Mouse (Mus musculus): ENCODE results near the gene Kitl. TPM values are rescaled to one million over a fixed set of nuclear protein-coding genes. Genes with fewer than 3 reads are reported as not detected.

Kitl gene
- polyA plus RNA-seq, 1 experiment from 2014 or later: 17.7 TPM

DNA sequence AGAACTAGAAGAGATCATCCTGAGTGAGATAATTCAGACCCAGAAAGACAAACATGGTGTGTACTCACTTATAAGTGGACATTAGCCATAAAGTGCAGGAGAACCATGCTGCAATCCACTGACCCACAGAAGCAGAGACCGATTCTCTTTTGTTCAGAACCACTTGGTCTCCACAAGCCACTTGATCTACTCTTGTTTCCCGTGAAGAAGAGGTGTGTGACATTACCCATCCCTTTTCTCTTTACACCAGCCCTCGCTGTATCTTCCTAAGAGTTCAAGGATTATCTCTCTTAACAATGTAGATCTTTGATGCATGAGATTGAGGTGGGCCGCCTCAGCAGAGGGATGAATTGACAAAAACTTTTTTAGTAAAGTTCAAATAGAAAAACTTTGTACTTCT is 11.6 kb upstream of the Kitl start:
- no peaks in the 10 kb centered on the region for H3K4me1 ChIP-seq (ENCODE audit: control insufficient read depth, insufficient read depth, low read length)
- H3K4me3 ChIP-seq (ENCODE audit: low read depth, low read length): no peak overlapping the region
- H3K4me2 ChIP-seq (ENCODE audit: low read depth): no peak overlapping the region
- DNase-seq (ENCODE audit: low spot score) (no peak), ATAC-seq (ENCODE audit: insufficient read depth, low FRiP score, low TSS enrichment) (no peak)
- WGBS: 91% methylated on average over 4 of the region's 4 CpGs
- no peak overlapping the region for H3K27ac ChIP-seq (ENCODE audit: low read depth, low read length)
- H3K27me3 ChIP-seq (ENCODE audit: control insufficient read depth, insufficient read depth, low read length): no peaks in the 10 kb centered on the region
- no peaks in the 10 kb centered on the region for H3K36me3 ChIP-seq (ENCODE audit: control insufficient read depth, insufficient read depth, low read length)
- H3K9ac ChIP-seq (ENCODE audit: low read length): no peak overlapping the region
- no peaks in the 10 kb centered on the region for H3K9me3 ChIP-seq (ENCODE audit: control insufficient read depth, low read length)

DNA sequence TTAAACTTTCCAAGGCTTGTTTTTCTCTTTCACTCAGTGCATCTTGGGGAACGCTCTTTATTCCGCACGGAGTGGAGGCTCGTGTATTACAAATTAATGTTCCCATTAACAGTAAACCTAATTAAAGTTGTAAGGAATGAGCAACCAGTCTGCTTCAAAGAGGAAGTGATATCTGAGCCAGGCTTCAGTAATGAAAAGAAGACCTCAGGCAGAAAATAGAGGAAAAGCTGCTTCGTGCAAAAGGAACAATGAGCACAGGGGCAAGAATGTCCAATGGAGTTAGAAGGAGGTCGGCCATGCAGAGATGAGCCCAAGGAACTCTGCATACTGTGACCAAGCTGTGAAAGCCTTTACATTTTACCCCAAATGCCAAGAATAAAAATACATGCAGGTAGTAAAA is 5.7 kb upstream of the Kitl start:
- no peaks in the 10 kb centered on the region for H3K36me3 ChIP-seq (ENCODE audit: control insufficient read depth, insufficient read depth, low read length)
- H3K9me3 ChIP-seq (ENCODE audit: control insufficient read depth, low read length): no peaks in the 10 kb centered on the region
- no peak overlapping the region for H3K27ac ChIP-seq (ENCODE audit: low read depth, low read length)
- no peak for ATAC-seq (ENCODE audit: insufficient read depth, low FRiP score, low TSS enrichment)
- no peaks in the 10 kb centered on the region for H3K4me1 ChIP-seq (ENCODE audit: control insufficient read depth, insufficient read depth, low read length)
- no peak overlapping the region for H3K4me3 ChIP-seq (ENCODE audit: low read depth, low read length)
- DNase-seq (ENCODE audit: low spot score): no peak
- no peak overlapping the region for H3K4me2 ChIP-seq (ENCODE audit: low read depth)
- peaks cover under 1% of the 10 kb centered on the region; the same call in 1 of the 2 replicates for H3K27me3 ChIP-seq (ENCODE audit: control insufficient read depth, insufficient read depth, low read length)
- no peak overlapping the region for H3K9ac ChIP-seq (ENCODE audit: low read length)
- 75% methylated on average over 6 of the region's 6 CpGs for WGBS

DNA sequence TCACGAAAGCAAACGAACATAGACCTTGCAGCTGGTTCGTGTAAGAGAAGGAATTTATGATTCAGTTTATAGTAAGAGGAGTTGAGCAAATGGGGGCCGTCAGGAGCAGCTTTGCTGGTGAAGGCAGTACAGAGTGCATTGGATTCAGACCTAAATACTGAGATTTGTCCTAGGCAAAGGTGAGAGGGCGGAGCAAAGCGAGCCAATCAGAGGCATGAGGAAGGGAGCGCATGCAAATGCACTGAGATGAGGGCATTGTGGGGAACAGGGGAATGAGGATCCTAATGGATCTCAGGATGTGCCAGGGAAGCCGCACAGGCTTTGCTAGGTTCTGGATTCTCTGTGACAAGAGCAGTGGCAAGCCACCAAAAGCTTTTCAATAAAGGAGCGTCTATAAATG is 5.1 kb upstream of the Kitl start:
- DNase-seq (ENCODE audit: low spot score) (no peak), ATAC-seq (ENCODE audit: insufficient read depth, low FRiP score, low TSS enrichment) (no peak)
- no peak overlapping the region for H3K27ac ChIP-seq (ENCODE audit: low read depth, low read length)
- no peaks in the 10 kb centered on the region for H3K36me3 ChIP-seq (ENCODE audit: control insufficient read depth, insufficient read depth, low read length)
- no peaks in the 10 kb centered on the region for H3K9me3 ChIP-seq (ENCODE audit: control insufficient read depth, low read length)
- no peak overlapping the region for H3K9ac ChIP-seq (ENCODE audit: low read length)
- 72% methylated on average over 9 of the region's 9 CpGs for WGBS
- peaks cover 4% of the 10 kb centered on the region; the same call in 1 of the 2 replicates for H3K27me3 ChIP-seq (ENCODE audit: control insufficient read depth, insufficient read depth, low read length)
- H3K4me3 ChIP-seq (ENCODE audit: low read depth, low read length): no peak overlapping the region
- no peak overlapping the region for H3K4me2 ChIP-seq (ENCODE audit: low read depth)
- no peaks in the 10 kb centered on the region for H3K4me1 ChIP-seq (ENCODE audit: control insufficient read depth, insufficient read depth, low read length)

DNA sequence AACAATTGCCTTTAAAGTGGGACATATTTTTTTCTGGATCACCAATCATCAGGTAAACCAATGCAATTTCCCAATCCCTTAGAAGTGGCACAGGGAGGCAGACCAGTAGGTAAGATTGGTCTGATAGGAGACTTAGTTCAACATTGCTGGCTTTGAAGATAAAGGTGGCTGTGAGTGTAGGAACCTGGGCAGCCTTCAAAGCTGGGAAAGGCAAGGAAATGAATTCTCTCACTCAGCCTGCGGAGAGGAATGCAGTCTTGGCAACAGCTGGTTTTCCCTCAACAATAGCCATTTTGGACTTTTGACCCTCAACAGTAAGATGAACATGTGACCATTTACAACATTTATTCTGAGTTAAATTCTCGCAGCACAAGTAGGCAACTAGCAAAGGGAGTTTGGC is 1.3 kb upstream of the Kitl start:
- no peak overlapping the region for H3K9ac ChIP-seq (ENCODE audit: low read length)
- no peak overlapping the region for H3K27ac ChIP-seq (ENCODE audit: low read depth, low read length)
- WGBS: 39% methylated on average over 2 of the region's 2 CpGs
- H3K27me3 ChIP-seq (ENCODE audit: control insufficient read depth, insufficient read depth, low read length): peaks cover 10% of the 10 kb centered on the region
- no peak for DNase-seq (ENCODE audit: low spot score)
- ATAC-seq (ENCODE audit: insufficient read depth, low FRiP score, low TSS enrichment): no peak
- no peaks in the 10 kb centered on the region for H3K36me3 ChIP-seq (ENCODE audit: control insufficient read depth, insufficient read depth, low read length)
- H3K4me3 ChIP-seq (ENCODE audit: low read depth, low read length): no peak overlapping the region
- H3K4me1 ChIP-seq (ENCODE audit: control insufficient read depth, insufficient read depth, low read length): peaks cover 12% of the 10 kb centered on the region
- no peaks in the 10 kb centered on the region for H3K9me3 ChIP-seq (ENCODE audit: control insufficient read depth, low read length)
- no peak overlapping the region for H3K4me2 ChIP-seq (ENCODE audit: low read depth)

DNA sequence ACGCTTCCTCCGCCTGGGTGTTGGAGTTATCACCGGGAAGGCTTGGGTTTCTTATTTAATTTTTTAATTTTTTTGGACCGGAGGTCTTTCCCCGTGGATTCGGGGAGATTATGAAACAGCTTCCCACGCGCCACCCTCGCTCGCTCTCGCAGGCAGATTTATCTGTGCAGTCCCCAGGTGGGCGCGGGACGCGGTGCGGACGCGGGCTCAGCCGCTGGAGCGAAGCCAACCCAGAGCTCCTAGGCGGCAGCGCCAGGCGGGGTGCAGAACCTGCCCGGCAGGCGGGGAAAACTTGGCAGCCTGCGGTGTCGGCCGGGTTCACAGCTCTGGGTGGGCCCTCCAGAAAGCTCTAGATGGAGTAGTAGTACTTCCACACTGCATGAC is 888 bp downstream of the Kitl start:
- Histone ChIP-seq H3K4me3 (ENCODE audit: low read depth, low read length) (peak overlapping the region; percentile 68), H3K4me1 (ENCODE audit: control insufficient read depth, insufficient read depth, low read length) (peaks cover 12% of the 10 kb centered on the region), H3K27ac (ENCODE audit: low read depth, low read length) (no peak overlapping the region), H3K36me3 (ENCODE audit: control insufficient read depth, insufficient read depth, low read length) (no peaks in the 10 kb centered on the region), H3K27me3 (ENCODE audit: control insufficient read depth, insufficient read depth, low read length) (peaks cover 10% of the 10 kb centered on the region), H3K9me3 (ENCODE audit: control insufficient read depth, low read length) (no peaks in the 10 kb centered on the region), H3K9ac (ENCODE audit: low read length) (peak overlapping the region; percentile 58), H3K4me2 (ENCODE audit: low read depth) (peak overlapping the region; percentile 96)
- DNase-seq (ENCODE audit: low spot score): peak; percentile 53
- ATAC-seq (ENCODE audit: insufficient read depth, low FRiP score, low TSS enrichment): peak; percentile 17; the same call in 1 of the 2 replicates
- WGBS: under 1% methylated on average over 28 of the region's 28 CpGs

DNA sequence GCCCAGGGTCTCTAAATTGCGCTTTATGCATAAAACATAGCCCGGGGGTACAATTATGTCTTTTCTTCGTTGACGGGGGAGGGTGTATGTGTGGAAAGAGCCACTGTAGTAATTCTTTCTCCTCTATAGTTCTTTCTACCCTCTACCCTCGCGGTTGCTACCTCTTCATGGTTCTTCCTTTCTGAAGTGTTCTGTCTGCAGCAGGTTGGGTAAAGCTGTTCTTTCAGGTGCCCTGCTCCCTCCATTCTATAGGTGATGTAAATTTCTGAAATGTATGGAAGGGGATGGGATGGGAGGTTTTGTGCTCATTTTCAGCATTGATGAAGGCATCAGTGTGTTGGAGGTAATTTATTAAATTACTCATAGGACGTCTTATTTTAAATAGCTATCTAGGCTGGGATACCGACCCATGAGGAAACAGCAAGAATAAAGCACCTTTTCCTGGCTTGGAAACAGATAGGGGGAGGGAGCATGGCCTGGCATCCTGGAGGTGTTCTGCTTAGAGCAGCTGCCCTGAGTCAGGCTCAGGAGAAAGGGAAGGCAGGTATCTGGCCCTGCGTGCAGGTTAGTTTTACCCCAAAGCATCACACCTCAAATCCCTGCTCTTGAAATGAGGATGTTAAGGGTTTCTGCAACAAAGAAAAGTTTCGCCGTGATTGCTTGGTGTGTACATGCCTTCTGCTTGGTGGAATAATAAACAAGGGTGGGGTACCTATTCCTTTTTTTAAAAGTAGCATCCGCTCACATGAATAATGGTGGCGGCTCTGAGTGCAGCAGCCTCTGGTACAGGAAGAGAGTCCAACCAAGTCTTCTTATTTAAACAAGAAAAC is 1.7 kb downstream of the Kitl start:
- Histone ChIP-seq H3K4me2 (ENCODE audit: low read depth) (peak overlapping the region; percentile 34), H3K36me3 (ENCODE audit: control insufficient read depth, insufficient read depth, low read length) (no peaks in the 10 kb centered on the region), H3K9me3 (ENCODE audit: control insufficient read depth, low read length) (no peaks in the 10 kb centered on the region), H3K27me3 (ENCODE audit: control insufficient read depth, insufficient read depth, low read length) (peaks cover 10% of the 10 kb centered on the region), H3K4me1 (ENCODE audit: control insufficient read depth, insufficient read depth, low read length) (peaks cover 12% of the 10 kb centered on the region), H3K4me3 (ENCODE audit: low read depth, low read length) (peak overlapping the region; percentile 18; the same call in 1 of the 2 replicates), H3K9ac (ENCODE audit: low read length) (no peak overlapping the region), H3K27ac (ENCODE audit: low read depth, low read length) (no peak overlapping the region)
- WGBS: 15% methylated on average over 13 of the region's 13 CpGs
- ATAC-seq (ENCODE audit: insufficient read depth, low FRiP score, low TSS enrichment) (no peak), DNase-seq (ENCODE audit: low spot score) (no peak)

DNA sequence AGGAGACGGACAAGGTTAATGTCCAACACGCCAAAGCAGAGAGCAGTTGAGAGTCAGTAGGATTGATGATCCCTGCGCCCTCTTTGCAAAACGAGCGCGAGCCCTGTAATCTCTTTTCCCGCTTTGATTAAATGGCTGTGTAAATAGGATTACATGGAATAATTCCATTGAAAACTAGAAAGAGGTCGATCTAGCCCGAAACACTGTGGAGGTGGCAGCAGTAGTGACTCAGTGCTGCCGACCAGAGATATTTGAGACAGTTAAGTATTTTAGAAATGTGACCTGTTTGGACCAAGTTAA is 2.3 kb downstream of the Kitl start:
- H3K9ac ChIP-seq (ENCODE audit: low read length): no peak overlapping the region
- peak; percentile 43 for DNase-seq (ENCODE audit: low spot score)
- no peaks in the 10 kb centered on the region for H3K36me3 ChIP-seq (ENCODE audit: control insufficient read depth, insufficient read depth, low read length)
- WGBS: 4% methylated on average over 10 of the region's 10 CpGs
- H3K9me3 ChIP-seq (ENCODE audit: control insufficient read depth, low read length): no peaks in the 10 kb centered on the region
- peak overlapping the region; percentile 34 for H3K4me2 ChIP-seq (ENCODE audit: low read depth)
- H3K27me3 ChIP-seq (ENCODE audit: control insufficient read depth, insufficient read depth, low read length): peaks cover 10% of the 10 kb centered on the region
- no peak overlapping the region for H3K27ac ChIP-seq (ENCODE audit: low read depth, low read length)
- no peak for ATAC-seq (ENCODE audit: insufficient read depth, low FRiP score, low TSS enrichment)
- peak overlapping the region; percentile 8; the same call in 1 of the 2 replicates for H3K4me3 ChIP-seq (ENCODE audit: low read depth, low read length)
- peaks cover 12% of the 10 kb centered on the region for H3K4me1 ChIP-seq (ENCODE audit: control insufficient read depth, insufficient read depth, low read length)

DNA sequence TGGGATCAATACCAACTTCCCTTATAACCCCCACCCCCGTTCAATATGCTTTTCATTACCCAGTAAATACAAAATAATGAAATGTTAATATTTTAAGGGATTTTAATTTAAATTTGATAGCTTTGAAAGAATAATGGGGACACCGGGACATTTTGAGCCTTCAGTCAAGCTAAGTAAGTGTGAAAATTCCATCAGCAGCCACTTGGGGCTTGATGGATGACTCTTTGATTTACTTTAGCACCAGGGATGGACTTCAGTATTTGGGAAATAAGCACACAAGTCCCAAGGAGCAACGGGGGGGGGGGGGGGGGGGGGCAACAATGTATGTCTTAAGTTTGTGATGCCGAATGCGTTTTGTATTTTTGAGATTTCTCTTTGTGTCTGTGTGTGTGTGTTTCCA is 3.1 kb downstream of the Kitl start:
- H3K4me2 ChIP-seq (ENCODE audit: low read depth): no peak overlapping the region
- H3K27ac ChIP-seq (ENCODE audit: low read depth, low read length): no peak overlapping the region
- WGBS: 18% methylated on average over 5 of the region's 5 CpGs
- H3K9ac ChIP-seq (ENCODE audit: low read length): no peak overlapping the region
- DNase-seq (ENCODE audit: low spot score) (no peak), ATAC-seq (ENCODE audit: insufficient read depth, low FRiP score, low TSS enrichment) (no peak)
- H3K4me3 ChIP-seq (ENCODE audit: low read depth, low read length): no peak overlapping the region
- peaks cover 12% of the 10 kb centered on the region for H3K4me1 ChIP-seq (ENCODE audit: control insufficient read depth, insufficient read depth, low read length)
- no peaks in the 10 kb centered on the region for H3K36me3 ChIP-seq (ENCODE audit: control insufficient read depth, insufficient read depth, low read length)
- H3K27me3 ChIP-seq (ENCODE audit: control insufficient read depth, insufficient read depth, low read length): peaks cover 10% of the 10 kb centered on the region
- no peaks in the 10 kb centered on the region for H3K9me3 ChIP-seq (ENCODE audit: control insufficient read depth, low read length)

Measured in neural tube, embryonic 11.5 days (tissue).